Mouse (Mus musculus) intestine, embryonic 15.5 days (tissue): Measurements from ENCODE around the gene Cln6. TPM values are rescaled to one million over a fixed set of nuclear protein-coding genes. Genes with fewer than 3 reads are reported as not detected.
"Not testable (repeated sequence)": the region's sequence is repeated elsewhere in the genome, so short reads cannot be mapped to it uniquely, and the experiment has no call there.

Experiments used
- ATAC-seq: fragments of 200-750 bp; cut with Nextera tagmentation; 2 replicates; pipeline ENCODE4 v1.8.0; 2017; ENCODE audit warnings: moderate TSS enrichment, moderate library complexity
- H3K27ac ChIP-seq: fragments of 300-500 bp; sonication (generic); 2 replicates; pipeline ENCODE4 v1.5.1; 2015; ENCODE audit warnings: mild to moderate bottlenecking, inconsistent platforms
- H3K27me3 ChIP-seq: fragments of 300-500 bp; sonication (generic); replicated peaks from 2 replicates; pipeline ENCODE4 v1.6.1; 2015; ENCODE audit warnings: inconsistent platforms
- H3K36me3 ChIP-seq: fragments of 300-500 bp; sonication (generic); 2 replicates; pipeline ENCODE4 v1.6.1; 2015; ENCODE audit warnings: inconsistent platforms
- H3K4me1 ChIP-seq: fragments of 300-500 bp; sonication (generic); replicated peaks from 2 replicates; pipeline ENCODE4 v1.6.1; 2015; ENCODE audit warnings: inconsistent platforms
- H3K4me2 ChIP-seq: fragments of 300-500 bp; sonication (generic); replicated peaks from 2 replicates; pipeline ENCODE4 v1.6.1; 2015; ENCODE audit warnings: mild to moderate bottlenecking, inconsistent platforms
- H3K4me3 ChIP-seq: fragments of 300-500 bp; sonication (generic); replicated peaks from 2 replicates; pipeline ENCODE4 v1.5.1; 2015; ENCODE audit warnings: inconsistent platforms
- H3K9ac ChIP-seq: fragments of 300-500 bp; sonication (generic); 2 replicates; pipeline ENCODE4 v1.6.1; 2015; ENCODE audit warnings: inconsistent platforms
- H3K9me3 ChIP-seq: fragments of 300-500 bp; sonication (generic); 2 replicates; pipeline ENCODE4 v1.6.1; 2016; ENCODE audit warnings: inconsistent platforms
- WGBS: fragments of 180-500 bp; shearing (Covaris S2); methylation state at CpG from one replicate; pipeline ENCODE4 v1.1.7; 2015; 5-methylcytosine and 5-hydroxymethylcytosine counted together
- polyA plus RNA-seq: library from polyadenylated mRNA; unstranded; fragments of >200 nt; fragmentation: Nextera tagmentation; extraction: Ambion mirVana; gene quantifications from 2 replicates; pipeline ENCODE4 v1.2.1, GENCODE M21; 2015

Gene Cln6
- polyA plus RNA-seq, result 29.6 and 30.6 TPM in 2 replicates

DNA sequence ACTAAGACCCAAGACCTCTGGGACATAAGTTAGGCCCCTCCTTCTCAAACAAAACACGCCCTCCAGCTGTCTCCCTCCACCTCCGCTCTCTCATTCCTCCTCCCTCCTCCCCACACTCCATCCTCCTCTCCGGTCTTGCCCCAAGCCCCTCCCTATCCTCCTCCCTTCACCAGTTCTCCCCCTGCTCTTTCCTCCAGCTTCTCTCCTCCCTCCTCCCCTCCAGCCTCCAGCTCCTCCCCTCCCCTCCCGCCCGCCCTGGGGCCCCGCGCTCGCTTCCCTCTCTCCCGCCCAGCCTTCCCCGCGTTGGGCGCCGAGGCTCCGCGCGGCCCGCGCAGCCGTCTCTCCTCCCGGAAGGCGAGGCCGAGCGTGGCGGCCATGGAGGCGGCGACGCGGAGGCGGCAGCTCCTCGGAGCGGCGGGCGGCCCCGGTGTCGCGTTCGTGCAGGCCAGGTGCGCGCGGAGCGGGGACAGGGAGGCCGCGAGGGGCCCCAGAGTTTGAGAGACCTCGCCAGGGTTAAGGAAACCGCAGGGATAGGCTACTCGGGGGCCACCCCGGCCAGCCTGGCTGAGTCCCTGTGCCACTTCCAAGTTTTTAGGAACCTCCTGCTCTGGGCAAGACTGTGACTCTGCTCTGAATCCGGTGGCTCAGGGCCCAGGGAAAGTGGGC, at the start of gene Cln6:
Cln6 (plus strand) TSS at position 280 of the 666 bp plus-strand sequence.
- Histone ChIP-seq H3K4me2 (peak within 1 kb of the TSS; percentile 81), H3K27ac (peak within 1 kb of the TSS; percentile 95), H3K9ac (peak within 1 kb of the TSS; percentile 94), H3K27me3 (no peaks in the 10 kb centered on the region), H3K36me3 (no peaks in the 10 kb centered on the region), H3K4me1 (peaks cover 23% of the 10 kb centered on the region), H3K9me3 (no peaks in the 10 kb centered on the region), H3K4me3 (peak within 1 kb of the TSS; percentile 78)
- under 1% methylated on average over 47 of the region's 48 CpGs for WGBS
- peak; percentile 93 for ATAC-seq

DNA sequence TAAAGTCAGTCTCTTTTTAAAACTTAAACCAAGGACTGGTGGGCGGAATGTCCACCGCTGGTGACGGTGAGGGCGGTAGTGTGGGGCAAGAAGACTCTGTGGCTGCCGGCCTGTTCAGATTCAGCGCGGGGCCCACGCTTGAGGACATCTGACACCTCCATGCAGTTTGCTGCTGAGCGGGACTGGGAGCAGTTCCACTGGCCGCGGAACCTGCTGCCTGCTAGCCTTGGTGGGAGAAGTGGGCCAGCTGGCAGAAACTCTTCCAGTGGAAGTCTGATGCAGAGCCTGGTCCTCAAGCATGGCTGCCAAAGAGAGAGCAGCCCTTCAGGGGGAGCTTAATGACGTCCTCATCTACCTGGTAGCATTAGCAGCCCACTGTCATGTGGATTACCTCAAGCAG, 48.7 kb upstream of the Cln6 start:
- Histone ChIP-seq H3K27me3 (no peaks in the 10 kb centered on the region), H3K9me3 (no peaks in the 10 kb centered on the region), H3K27ac (no peak overlapping the region), H3K4me1 (no peaks in the 10 kb centered on the region), H3K9ac (no peak overlapping the region), H3K4me3 (no peak overlapping the region), H3K4me2 (no peak overlapping the region), H3K36me3 (no peaks in the 10 kb centered on the region)
- no peak for ATAC-seq
- 89% methylated on average over 12 of the region's 12 CpGs for WGBS

DNA sequence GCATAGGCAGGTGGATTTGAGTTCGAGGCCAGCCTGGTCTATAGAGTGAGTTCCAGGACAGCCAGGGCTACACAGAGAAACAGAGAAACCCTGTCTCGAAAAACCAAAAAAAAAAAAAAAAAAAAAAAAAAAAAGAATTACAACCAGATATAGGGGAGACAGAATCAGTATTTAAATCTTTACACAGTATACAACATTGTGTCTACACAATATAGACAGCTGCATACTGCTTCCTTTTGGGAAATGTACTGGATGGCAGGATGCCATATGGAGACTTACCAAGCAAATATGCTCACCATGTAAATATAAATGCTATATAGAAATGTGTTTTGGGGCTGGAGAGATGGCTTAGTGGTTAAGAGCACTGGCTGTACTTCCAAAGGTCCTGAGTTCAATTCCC, 39.4 kb upstream of the Cln6 start:
- not testable (repeated sequence) for H3K4me2 ChIP-seq, H3K27ac ChIP-seq, H3K4me1 ChIP-seq, H3K9me3 ChIP-seq, H3K4me3 ChIP-seq, ATAC-seq, H3K27me3 ChIP-seq, H3K9ac ChIP-seq
- peaks cover 12% of the 10 kb centered on the region for H3K36me3 ChIP-seq
- WGBS, result 83% methylated on average over 2 of the region's 2 CpGs

DNA sequence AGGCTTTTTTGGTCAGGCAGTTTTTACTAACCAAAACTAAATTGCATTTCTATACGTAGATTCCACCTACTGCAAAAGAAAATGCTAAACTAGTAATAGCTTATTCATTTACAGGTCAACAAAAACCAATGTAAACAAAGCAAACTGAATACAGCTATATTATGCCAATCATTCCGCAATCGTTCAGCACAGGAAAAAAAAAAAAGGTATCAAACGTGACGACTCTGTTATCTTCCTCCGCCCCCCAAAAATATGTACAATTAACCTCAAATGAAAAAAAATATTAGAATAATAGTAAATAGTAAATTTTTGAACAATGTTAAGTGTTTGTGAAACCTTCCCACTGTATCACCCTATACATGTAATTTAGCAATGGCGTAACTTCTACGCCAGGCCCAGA, 28.5 kb upstream of the Cln6 start:
- WGBS, result 13% methylated on average over 8 of the region's 8 CpGs
- peak overlapping the region; percentile 95 for H3K9ac ChIP-seq
- no peaks in the 10 kb centered on the region for H3K27me3 ChIP-seq
- H3K4me3 ChIP-seq, result peak overlapping the region; percentile 99
- H3K4me2 ChIP-seq, result peak overlapping the region; percentile 73
- no peak overlapping the region for H3K27ac ChIP-seq
- no peak for ATAC-seq
- H3K36me3 ChIP-seq, result no peaks in the 10 kb centered on the region
- no peaks in the 10 kb centered on the region for H3K9me3 ChIP-seq
- H3K4me1 ChIP-seq, result peaks cover 15% of the 10 kb centered on the region

DNA sequence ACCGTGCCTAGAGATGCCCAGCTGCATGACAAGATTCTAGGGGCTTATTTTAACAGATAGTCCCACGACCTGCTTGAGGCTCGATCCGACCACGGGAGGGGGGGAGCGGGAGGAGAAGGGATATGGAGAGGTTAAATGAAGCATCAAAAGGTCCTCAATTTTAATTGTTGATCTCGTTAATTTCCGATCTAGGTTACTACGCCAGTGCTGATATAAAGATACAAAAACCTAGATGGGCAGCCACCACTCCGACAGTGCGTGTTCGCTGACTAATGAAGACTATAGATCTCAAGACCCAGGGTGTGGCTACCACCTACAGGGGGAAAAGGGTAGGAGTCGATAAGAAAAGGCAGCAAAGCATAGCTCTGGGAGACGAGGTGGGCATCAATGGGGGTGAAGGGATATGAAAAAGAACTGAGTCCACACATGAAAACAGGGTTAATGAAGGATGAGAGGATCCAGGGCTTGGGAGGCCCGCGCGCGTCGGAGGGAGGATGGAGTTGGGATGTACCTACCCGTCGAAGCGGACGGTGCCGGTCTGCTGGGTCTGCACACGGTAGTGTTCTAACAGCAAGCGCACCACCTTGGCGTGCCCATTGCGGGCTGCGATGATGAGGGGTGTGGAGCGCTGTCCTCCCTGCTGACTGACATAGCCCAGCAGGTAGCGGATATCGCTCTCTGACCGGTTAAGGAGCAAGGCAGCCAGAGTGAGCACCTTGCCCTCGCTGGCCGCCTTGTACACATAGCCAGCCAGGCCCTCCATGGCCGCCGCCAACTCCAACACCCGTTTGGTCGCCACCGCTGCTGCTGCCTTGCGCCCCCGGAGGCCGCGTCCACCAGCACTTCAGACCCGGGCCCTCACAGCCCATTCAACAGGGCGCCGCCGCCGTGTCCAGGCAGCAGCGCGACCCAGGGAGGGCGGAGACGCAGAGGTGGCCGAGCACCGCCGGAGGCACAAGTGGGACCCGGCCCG, 27.8 kb upstream of the Cln6 start:
- H3K27me3 ChIP-seq, result no peaks in the 10 kb centered on the region
- no peaks in the 10 kb centered on the region for H3K9me3 ChIP-seq
- peak; percentile 60 for ATAC-seq
- peak overlapping the region; percentile 97 for H3K27ac ChIP-seq
- peak overlapping the region; percentile 73 for H3K4me2 ChIP-seq
- peaks cover 15% of the 10 kb centered on the region for H3K4me1 ChIP-seq
- no peaks in the 10 kb centered on the region for H3K36me3 ChIP-seq
- WGBS, result under 1% methylated on average over 58 of the region's 58 CpGs
- H3K9ac ChIP-seq, result peak overlapping the region; percentile 95
- H3K4me3 ChIP-seq, result peak overlapping the region; percentile 99

DNA sequence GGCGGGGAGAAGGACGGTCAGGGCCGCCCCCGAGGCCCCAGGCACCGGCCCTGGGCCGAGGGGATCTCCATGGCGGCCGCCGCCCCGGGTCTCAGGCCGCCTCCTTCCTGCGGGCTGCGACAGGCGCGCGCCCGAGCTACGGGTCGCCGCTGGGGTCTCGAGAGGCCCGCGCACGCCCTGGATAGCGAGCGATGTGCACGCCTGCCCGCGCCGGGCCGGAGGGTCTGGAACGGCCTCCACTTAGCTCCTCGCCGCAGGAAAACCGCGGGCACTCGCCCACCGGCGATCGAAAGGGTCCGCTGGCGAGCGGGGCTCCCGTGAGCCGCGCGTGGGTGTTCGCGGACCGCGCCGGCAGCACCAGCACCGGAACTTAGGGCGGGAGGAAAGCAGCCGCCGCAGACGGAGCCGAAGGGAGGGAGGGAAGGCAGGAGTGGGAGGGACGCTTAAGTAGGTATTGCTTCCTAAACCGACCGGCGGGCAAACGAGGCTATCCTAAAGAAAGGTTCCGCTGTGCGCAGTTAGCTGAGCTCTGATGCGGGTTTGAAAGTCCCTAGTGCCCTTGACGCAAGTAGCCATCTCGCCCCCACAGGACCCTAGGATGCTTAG, 27.0 kb upstream of the Cln6 start, which contains the start of gene Fem1b:
Fem1b (minus strand) TSS at position 419 of the 606 bp plus-strand sequence.
- peak within 1 kb of the TSS; percentile 99 for H3K4me3 ChIP-seq
- ATAC-seq, result peak; percentile 95
- peak within 1 kb of the TSS; percentile 73 for H3K4me2 ChIP-seq
- WGBS, result under 1% methylated on average over 55 of the region's 68 CpGs
- no peaks in the 10 kb centered on the region for H3K36me3 ChIP-seq
- no peaks in the 10 kb centered on the region for H3K27me3 ChIP-seq
- H3K27ac ChIP-seq, result peak within 1 kb of the TSS; percentile 97
- H3K9ac ChIP-seq, result peak within 1 kb of the TSS; percentile 95
- H3K9me3 ChIP-seq, result no peaks in the 10 kb centered on the region
- H3K4me1 ChIP-seq, result peaks cover 15% of the 10 kb centered on the region

DNA sequence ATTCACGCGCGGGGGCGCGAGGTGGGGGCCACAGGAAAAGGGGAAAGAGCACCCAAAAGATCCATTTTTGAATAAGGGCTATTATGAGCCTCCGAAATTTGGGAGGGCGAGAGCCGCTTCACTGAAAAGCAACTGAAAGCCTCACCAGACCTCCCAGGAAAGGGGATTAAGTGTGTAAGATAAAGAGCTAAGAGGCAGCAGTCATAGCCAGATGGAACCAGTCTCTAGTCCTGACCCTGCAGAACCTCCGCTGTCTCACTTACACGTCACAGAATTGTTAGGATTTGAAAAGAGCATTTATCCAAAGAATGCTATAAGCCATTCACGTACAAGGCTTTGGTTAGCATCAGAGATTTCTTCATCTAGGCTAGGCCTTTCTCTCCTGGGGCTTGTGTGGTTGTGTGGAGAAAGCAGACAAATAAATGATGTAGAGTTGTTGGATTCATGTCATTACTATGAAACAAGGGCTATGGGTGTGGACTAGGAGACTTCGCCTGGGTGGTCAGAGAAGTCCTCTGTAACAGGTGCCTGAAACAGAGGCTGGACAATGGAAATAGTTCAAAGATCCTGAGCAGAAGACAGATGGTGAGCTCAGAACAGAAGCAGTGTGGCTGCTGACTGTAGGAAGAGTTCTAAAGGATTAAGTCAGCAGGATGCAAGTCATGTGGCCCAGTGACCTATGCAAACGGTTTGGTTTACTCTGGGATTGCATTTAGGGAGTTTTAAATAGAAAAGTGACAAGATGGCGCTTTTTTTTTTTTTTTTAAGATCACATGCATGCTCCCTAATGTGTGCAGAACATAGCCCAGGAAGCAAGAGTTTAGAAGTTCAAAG, 26.2 kb upstream of the Cln6 start:
- Histone ChIP-seq H3K27ac (peak overlapping the region; percentile 97), H3K4me1 (peaks cover 15% of the 10 kb centered on the region), H3K9ac (peak overlapping the region; percentile 95), H3K36me3 (no peaks in the 10 kb centered on the region), H3K27me3 (no peaks in the 10 kb centered on the region), H3K4me3 (peak overlapping the region; percentile 99), H3K9me3 (no peaks in the 10 kb centered on the region), H3K4me2 (peak overlapping the region; percentile 73)
- ATAC-seq, result peak; percentile 22; the same call in 1 of the 2 replicates
- 16% methylated on average over 14 of the region's 14 CpGs for WGBS

DNA sequence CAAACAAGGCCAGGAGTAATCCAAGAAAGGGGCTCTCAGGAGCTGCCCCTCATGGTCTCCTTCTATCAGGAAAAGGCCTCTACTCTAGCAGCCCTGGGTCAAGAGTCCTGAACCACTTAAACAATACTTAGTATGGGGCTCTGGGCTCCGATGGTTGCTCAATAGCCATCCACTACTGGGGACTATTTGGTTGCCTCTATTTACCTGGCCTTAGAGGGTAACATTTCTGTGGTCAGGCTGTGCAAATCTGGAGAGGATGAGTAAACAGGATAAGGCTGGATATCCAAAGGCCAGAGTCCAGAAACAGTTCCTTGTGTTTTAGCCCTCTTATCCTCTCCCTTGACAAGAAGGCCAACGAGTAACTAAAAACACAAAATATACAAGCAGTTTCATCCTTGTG, 23.8 kb upstream of the Cln6 start:
- H3K4me2 ChIP-seq, result no peak overlapping the region
- H3K9ac ChIP-seq, result no peak overlapping the region
- no peaks in the 10 kb centered on the region for H3K9me3 ChIP-seq
- no peak for ATAC-seq
- no peaks in the 10 kb centered on the region for H3K36me3 ChIP-seq
- H3K27me3 ChIP-seq, result no peaks in the 10 kb centered on the region
- WGBS, result 71% methylated on average over 2 of the region's 2 CpGs
- H3K4me3 ChIP-seq, result no peak overlapping the region
- 0 out of 2 replicates have a peak, but pooled peaks cover 3% of the 10 kb centered on the region for H3K4me1 ChIP-seq
- H3K27ac ChIP-seq, result no peak overlapping the region

DNA sequence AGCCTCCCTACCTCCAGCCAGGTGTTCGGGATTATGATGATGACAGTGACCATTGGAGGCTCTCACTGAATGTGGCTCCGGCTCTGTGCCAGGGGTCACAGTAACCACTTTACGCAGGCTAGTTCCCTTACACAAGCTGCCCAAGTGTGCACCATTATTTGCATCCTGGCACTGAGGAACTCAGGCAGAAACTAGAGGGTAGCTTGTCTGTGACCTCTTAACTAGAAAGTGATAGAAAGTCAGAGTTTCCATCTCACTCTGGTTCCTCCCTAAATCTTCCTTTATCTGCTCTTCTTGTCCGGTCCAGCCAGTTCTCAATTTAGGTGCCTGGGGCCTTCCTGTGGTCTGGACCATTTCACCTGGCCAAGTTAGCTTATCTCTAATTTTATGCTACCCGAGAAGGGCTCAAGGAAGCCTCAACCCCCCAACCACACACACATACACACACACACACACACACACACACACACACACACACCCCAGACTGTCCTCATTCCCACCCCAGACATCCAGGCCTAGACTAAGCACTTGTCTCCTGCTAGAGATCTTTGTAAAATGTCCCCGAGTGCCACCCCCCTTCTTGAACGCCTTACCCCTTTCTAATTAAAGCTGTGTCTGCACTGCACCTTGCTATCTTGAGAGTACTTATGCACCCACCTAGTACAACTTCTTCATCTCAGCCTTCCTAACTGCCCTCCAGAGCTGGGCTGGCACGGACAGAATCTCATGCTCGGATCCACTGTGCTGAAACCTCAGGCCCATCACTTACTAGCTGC, 22.1 kb upstream of the Cln6 start:
- no peaks in the 10 kb centered on the region for H3K9me3 ChIP-seq
- no peak overlapping the region for H3K9ac ChIP-seq
- no peak overlapping the region for H3K4me3 ChIP-seq
- 0 out of 2 replicates have a peak, but pooled peaks cover 3% of the 10 kb centered on the region for H3K4me1 ChIP-seq
- no peak overlapping the region for H3K27ac ChIP-seq
- ATAC-seq, result no peak
- H3K4me2 ChIP-seq, result no peak overlapping the region
- H3K27me3 ChIP-seq, result no peaks in the 10 kb centered on the region
- no peaks in the 10 kb centered on the region for H3K36me3 ChIP-seq
- WGBS, result 81% methylated on average over 9 of the region's 9 CpGs

DNA sequence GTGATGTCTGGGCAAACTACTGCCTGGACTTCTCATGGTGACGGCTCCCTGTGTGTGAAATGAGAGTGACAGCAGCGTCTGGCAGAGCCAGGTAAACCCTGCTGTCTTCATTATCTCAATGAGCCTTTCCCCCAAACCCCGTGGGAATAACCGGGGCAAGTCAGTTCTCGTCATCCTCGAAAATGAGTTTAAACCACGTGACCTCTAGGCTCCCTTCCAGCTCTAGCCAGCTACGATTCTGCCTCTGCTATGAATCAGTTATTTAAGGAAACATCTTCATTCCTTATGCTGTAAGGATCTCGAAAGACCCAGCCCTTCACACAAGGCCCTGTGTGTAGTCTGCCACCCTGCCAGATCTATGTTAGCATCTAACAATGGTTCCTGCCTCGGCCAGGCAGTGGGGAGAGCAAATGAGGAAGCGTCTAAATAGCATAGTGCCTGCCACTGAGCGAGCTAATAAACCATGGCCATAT, 21.4 kb upstream of the Cln6 start:
- H3K4me2 ChIP-seq, result no peak overlapping the region
- H3K4me3 ChIP-seq, result no peak overlapping the region
- no peak overlapping the region for H3K27ac ChIP-seq
- no peak for ATAC-seq
- 60% methylated on average over 12 of the region's 12 CpGs for WGBS
- H3K27me3 ChIP-seq, result no peaks in the 10 kb centered on the region
- H3K9ac ChIP-seq, result no peak overlapping the region
- no peaks in the 10 kb centered on the region for H3K9me3 ChIP-seq
- H3K4me1 ChIP-seq, result 0 out of 2 replicates have a peak, but pooled peaks cover under 1% of the 10 kb centered on the region
- H3K36me3 ChIP-seq, result no peaks in the 10 kb centered on the region
